Mouse (Mus musculus) heart, embryonic 10.5 days (tissue): ENCODE measurements around the gene Pde4b. TPM values are rescaled to one million over a fixed set of nuclear protein-coding genes. Genes with fewer than 3 reads are reported as not detected.

Experiments
- DNase-seq: peaks from one replicate; pipeline ENCODE4 v3.0.0-alpha.2; 2017; ENCODE audit warnings: low spot score
- H3K27ac ChIP-seq: fragments of 300-500 bp; sonication (generic); 2 replicates; pipeline ENCODE4 v1.5.1; 2016; ENCODE audit warnings: mild to moderate bottlenecking
- H3K27me3 ChIP-seq: fragments of 300-500 bp; sonication (generic); 2 replicates; pipeline ENCODE4 v1.6.1; 2016; ENCODE audit warnings: mild to moderate bottlenecking; ENCODE audit not compliant: poor library complexity, insufficient read depth, severe bottlenecking
- H3K36me3 ChIP-seq: fragments of 300-500 bp; sonication (generic); 2 replicates; pipeline ENCODE4 v1.6.1; 2016; ENCODE audit warnings: mild to moderate bottlenecking, moderate library complexity
- H3K4me1 ChIP-seq: fragments of 300-500 bp; sonication (generic); 2 replicates; pipeline ENCODE4 v1.6.1; 2016; ENCODE audit warnings: mild to moderate bottlenecking
- H3K4me3 ChIP-seq: fragments of 300-500 bp; sonication (generic); 2 replicates; pipeline ENCODE4 v1.5.1; 2016; ENCODE audit warnings: mild to moderate bottlenecking, moderate library complexity
- H3K9me3 ChIP-seq: fragments of 300-500 bp; sonication (generic); 2 replicates; pipeline ENCODE4 v1.6.1; 2016; ENCODE audit warnings: mild to moderate bottlenecking, moderate library complexity
- WGBS: fragments of 180-500 bp; shearing (Covaris S2); methylation state at CpG from one replicate; pipeline ENCODE4 v1.1.7; 2016; 5-methylcytosine and 5-hydroxymethylcytosine counted together
- polyA plus RNA-seq: library from polyadenylated mRNA; unstranded; fragments of >200 nt; fragmentation: Nextera tagmentation; extraction: Ambion mirVana; gene quantifications from 2 replicates; pipeline ENCODE4 v1.2.1, GENCODE M21; 2016

The Pde4b gene
- polyA plus RNA-seq, 1 experiment from 2014 or later: 13.9 TPM

DNA sequence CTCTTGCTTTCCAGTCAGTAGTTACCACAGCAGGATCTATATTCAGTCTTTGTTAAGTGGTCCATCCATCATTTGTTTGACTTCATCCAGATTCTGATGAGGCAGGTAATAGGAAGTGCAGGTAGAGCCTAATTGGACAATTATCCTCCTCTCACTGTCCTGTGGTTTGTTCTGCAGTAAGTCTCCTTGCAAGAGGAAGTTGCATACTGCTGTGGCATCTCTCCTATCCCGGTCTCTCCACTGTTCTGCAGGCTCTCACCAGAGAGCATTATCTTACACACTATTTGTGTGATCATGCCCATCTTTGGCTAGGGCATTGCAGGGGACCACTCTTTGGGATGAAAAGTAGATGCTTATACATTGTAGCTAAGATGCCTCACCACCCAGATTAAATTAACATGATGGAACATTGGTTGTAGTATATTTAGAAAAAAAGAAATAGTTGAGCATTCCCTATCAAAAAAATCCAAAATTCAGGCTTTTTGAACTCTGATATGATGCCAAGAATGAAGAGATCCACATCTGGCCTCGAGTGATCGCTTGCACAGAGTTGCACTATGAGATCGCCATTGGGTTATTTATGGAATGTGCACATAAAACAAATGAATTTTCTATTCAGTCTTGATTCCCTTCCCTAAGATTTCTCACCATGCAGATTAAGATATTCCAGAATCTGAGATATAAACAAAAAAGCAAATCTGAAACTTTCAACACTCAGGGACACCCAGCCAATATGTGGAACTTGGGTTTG lies 411.0 kb downstream of the Pde4b start:
- Histone ChIP-seq H3K36me3 (no peaks in the 10 kb centered on the region), H3K4me1 (peaks cover 9% of the 10 kb centered on the region), H3K27me3 (no peaks in the 10 kb centered on the region), H3K27ac (no peak overlapping the region), H3K9me3 (no peaks in the 10 kb centered on the region), H3K4me3 (no peak overlapping the region)
- no peak for DNase-seq
- 89% methylated on average over 4 of the region's 4 CpGs for WGBS

DNA sequence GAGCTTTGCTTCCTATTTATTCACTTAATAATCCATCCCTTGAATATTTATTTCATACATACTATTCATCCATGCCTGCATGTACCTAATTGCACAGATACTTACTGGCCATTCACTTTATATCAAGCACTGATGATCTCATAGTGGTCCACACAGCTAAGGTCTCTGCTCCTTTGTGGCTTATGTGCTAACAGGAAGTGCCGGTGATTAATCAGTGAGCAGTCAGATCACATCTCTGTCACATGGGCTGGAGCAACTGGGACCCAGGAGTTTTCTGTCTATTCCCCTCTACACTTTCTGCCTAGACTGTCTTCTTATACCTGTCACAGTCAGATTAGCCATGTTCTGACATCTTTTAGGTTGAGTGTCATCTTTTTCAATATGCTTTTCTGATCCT lies 411.6 kb downstream of the Pde4b start:
- Histone ChIP-seq H3K4me1 (peaks cover 9% of the 10 kb centered on the region), H3K36me3 (no peaks in the 10 kb centered on the region), H3K9me3 (no peaks in the 10 kb centered on the region), H3K27ac (no peak overlapping the region), H3K4me3 (no peak overlapping the region), H3K27me3 (no peaks in the 10 kb centered on the region)
- 76% methylated on average over 1 of the region's 1 CpGs for WGBS
- DNase-seq: no peak

DNA sequence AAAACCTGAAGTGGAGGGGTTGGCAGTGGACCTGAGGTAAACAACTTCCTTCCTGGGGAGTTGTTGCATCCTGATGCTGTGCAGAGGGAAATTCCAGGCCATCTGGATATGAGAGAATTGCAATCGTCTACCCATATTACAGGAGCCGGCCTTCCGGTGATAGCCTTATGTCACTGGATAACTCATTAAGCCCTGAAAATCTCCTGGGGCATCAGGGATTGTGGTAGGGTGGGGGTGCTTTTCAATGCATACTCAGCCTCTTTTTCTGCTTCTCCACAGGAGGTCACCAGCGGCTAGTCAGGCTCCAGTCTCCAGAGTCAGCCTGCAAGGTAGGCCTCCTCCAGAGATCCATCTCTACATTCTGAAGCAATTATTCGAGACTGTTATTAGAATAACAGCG lies 418.4 kb downstream of the Pde4b start:
- Histone ChIP-seq H3K4me1 (peaks cover 16% of the 10 kb centered on the region), H3K4me3 (no peak overlapping the region), H3K27me3 (no peaks in the 10 kb centered on the region), H3K36me3 (peaks cover 9% of the 10 kb centered on the region; the same call in 1 of the 2 replicates), H3K9me3 (no peaks in the 10 kb centered on the region), H3K27ac (no peak overlapping the region)
- 54% methylated on average over 6 of the region's 6 CpGs for whole genome bisulfite sequencing
- DNase-seq: no peak

DNA sequence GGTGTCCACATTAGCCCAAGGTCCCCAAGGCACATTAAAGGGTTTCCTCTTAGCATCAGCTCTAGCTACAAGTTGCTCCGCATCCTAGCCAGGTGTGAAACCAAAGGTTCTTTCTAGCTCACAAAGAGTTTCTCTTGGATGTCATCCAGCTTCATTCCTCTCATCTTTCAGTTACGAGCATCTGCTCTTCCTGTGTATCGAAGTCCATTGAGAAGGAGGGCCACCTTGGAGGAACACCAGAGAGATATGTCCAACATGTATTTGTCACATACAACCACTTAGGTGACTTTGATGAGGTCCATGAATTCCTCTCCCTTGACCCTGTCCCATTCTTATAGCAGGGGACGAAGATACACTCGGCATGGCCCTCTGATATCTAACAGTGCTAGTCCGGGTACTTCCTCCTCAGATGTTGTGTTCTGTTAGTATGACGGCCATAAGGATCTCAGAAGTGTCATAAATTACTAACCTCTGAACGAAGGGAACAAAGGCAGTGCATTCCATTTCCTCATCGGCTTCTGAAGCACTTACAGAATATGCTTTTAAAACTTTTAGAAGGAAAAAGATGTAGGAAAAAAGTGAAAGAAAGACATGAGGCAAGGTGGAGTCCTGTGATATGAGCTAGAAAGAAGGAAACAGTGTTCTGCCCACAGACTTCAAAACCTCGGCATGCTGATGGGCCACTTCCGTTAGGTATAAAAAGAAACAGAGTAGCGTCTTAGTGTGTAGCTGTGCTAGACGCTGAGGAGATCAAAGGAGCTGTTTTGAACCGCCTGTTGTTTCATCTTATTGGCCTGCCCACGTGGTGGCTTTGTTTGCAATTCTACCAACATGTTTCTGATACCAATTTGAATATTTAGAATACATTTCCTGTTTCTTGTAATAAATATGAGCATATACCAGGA lies 419.3 kb downstream of the Pde4b start:
- no peaks in the 10 kb centered on the region for H3K9me3 ChIP-seq
- DNase-seq: no peak
- WGBS: 74% methylated on average over 15 of the region's 15 CpGs
- no peaks in the 10 kb centered on the region for H3K27me3 ChIP-seq
- H3K27ac ChIP-seq: no peak overlapping the region
- H3K36me3 ChIP-seq: peaks cover 9% of the 10 kb centered on the region; the same call in 1 of the 2 replicates
- H3K4me3 ChIP-seq: no peak overlapping the region
- H3K4me1 ChIP-seq: peaks cover 25% of the 10 kb centered on the region

DNA sequence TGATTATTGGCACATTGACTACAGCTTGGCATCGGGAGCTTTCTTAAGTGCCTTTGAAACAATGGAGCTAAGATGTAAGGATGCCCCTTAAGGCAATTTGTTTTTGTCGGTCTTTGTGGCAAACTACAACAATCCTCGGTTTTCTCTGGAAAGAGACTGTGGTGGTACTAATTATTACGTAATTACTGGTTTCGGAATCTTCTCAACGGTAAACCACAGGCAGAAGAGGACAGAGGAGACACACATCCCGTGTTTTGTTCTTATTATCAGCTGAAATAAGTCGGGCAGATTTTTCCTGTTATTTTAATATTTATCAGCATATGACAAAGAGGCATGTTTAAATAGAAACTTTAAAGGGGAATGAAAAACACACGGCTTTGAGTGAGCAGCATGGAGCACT lies 420.0 kb downstream of the Pde4b start:
- Histone ChIP-seq H3K36me3 (peaks cover 9% of the 10 kb centered on the region; the same call in 1 of the 2 replicates), H3K27me3 (no peaks in the 10 kb centered on the region), H3K4me3 (no peak overlapping the region), H3K4me1 (peaks cover 31% of the 10 kb centered on the region), H3K27ac (no peak overlapping the region), H3K9me3 (no peaks in the 10 kb centered on the region)
- no peak for DNase-seq
- WGBS: 81% methylated on average over 9 of the region's 9 CpGs

DNA sequence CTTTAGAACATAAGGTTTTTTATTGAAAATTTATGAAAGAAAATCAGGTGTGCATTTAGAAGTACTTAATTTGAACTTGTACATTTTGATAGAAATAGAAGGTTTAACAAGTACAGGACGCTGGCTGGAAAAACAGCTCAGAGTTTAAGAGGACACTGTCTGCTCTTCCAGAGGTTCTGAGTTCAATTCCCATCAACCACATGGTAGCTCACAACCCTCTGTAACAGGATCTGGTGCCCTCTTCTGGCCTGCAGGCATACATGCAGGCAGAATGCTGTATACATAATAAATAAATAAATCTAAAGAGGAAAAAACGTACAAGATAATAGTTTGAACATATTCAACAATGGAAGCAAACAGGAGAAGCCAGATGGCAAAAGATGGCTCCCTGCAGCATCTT lies 420.4 kb downstream of the Pde4b start:
- whole genome bisulfite sequencing: 74% methylated on average over 2 of the region's 2 CpGs
- no peak for DNase-seq

DNA sequence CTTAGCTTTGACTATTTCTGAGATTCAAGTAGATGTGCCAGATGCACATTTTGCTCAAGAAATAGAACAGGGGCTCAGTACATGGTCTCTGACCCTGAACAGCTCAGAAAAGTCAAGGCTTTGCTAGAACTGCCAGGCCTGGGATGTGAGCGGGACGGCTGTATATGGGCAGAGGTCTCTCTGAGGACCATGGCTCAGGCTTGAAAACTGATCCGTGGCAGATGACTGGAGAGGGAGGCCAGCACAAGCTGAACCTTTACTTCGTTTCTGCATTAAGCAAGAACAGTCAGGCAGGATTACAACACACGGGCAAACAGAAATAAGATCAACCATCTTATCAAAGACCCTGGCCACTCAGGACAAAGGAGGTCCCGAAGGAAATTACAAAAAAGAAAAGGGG lies 422.7 kb downstream of the Pde4b start:
- DNase-seq: no peak
- H3K27ac ChIP-seq: peak overlapping the region; percentile 4; the same call in 1 of the 2 replicates
- peaks cover 25% of the 10 kb centered on the region for H3K4me1 ChIP-seq
- no peak overlapping the region for H3K4me3 ChIP-seq
- no peaks in the 10 kb centered on the region for H3K9me3 ChIP-seq
- 68% methylated on average over 6 of the region's 6 CpGs for WGBS
- peaks cover 9% of the 10 kb centered on the region; the same call in 1 of the 2 replicates for H3K36me3 ChIP-seq
- no peaks in the 10 kb centered on the region for H3K27me3 ChIP-seq

More for the DNA sequence above, 420.4 kb downstream of the Pde4b start:
- Histone ChIP-seq H3K36me3 (peaks cover 9% of the 10 kb centered on the region; the same call in 1 of the 2 replicates), H3K27me3 (no peaks in the 10 kb centered on the region), H3K4me1 (peaks cover 31% of the 10 kb centered on the region), H3K27ac (no peak overlapping the region), H3K9me3 (no peaks in the 10 kb centered on the region), H3K4me3 (no peak overlapping the region)

DNA sequence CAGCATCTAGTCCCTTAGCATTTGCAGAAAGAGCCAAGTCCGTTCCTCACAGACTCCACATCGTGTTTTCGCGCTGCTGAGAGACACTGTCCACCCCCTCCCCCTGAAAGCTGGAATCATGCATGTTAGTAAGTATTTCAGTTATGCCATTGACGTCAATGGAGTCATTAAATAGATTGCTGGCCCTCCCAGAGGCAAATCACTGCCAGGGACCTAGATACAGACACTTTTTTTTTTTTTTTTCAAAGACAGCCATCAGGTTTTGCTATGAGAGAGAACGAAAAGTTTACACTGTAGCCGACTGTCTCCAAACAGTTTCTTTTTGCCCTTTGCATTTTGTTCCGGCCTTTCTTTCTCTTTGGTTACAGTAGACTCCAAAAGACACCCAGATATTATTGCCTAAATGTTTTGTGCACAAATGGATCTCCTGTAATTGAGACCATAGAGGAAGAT lies 423.6 kb downstream of the Pde4b start:
- WGBS: 36% methylated on average over 8 of the region's 8 CpGs
- Histone ChIP-seq H3K4me3 (peak overlapping the region; percentile 37; the same call in 1 of the 2 replicates), H3K9me3 (no peaks in the 10 kb centered on the region), H3K27me3 (no peaks in the 10 kb centered on the region), H3K36me3 (peaks cover 6% of the 10 kb centered on the region; the same call in 1 of the 2 replicates), H3K4me1 (peaks cover 19% of the 10 kb centered on the region), H3K27ac (peak overlapping the region; percentile 82)
- DNase-seq: peak; percentile 79

DNA sequence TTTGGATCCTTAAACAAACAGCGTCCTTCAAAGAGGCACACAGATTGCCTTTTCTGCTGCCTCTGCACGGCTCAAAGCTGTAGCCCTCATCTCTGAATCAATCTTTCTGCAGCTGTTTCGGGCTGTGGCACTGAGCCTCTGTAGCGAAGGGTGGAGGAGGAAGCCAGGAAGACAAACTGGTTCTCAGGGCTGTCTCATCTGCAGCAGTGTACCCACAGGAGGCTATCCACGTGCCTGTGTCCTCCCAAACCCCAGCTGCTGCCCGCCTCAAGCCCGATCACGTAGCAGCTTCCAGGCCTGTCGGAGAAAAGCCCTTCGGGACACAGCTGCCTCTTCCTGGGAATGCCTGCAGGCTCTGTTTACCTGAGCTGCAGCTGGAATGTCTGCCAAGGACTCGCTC lies 424.2 kb downstream of the Pde4b start:
- Histone ChIP-seq H3K9me3 (no peaks in the 10 kb centered on the region), H3K4me1 (peaks cover 16% of the 10 kb centered on the region), H3K4me3 (peak overlapping the region; percentile 37), H3K27ac (peak overlapping the region; percentile 82), H3K36me3 (0 out of 2 replicates have a peak, but pooled peaks cover under 1% of the 10 kb centered on the region), H3K27me3 (no peaks in the 10 kb centered on the region)
- no peak for DNase-seq
- 23% methylated on average over 11 of the region's 11 CpGs for WGBS

DNA sequence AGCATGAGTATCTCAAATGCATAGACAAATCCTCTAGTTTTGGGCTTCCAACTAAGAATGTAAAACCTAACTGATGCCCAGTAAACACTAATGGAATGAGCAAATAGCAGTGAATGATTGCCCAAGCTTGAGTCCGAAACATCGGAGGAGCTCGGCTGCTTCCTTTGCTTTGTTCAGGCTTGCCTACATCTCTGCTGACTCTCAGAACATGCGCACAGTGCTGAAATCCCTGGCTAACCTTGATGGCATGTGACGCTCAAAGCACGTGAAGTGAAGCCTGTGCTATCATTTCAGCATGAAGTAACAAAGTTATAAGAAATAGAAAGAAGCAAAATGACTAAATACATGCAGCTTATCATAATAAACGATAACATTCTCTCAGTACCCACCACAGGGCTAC lies 425.6 kb downstream of the Pde4b start:
- 85% methylated on average over 7 of the region's 7 CpGs for WGBS
- no peak for DNase-seq
- Histone ChIP-seq H3K9me3 (no peaks in the 10 kb centered on the region), H3K27ac (no peak overlapping the region), H3K4me3 (no peak overlapping the region), H3K4me1 (peaks cover 18% of the 10 kb centered on the region), H3K27me3 (no peaks in the 10 kb centered on the region), H3K36me3 (no peaks in the 10 kb centered on the region)

DNA sequence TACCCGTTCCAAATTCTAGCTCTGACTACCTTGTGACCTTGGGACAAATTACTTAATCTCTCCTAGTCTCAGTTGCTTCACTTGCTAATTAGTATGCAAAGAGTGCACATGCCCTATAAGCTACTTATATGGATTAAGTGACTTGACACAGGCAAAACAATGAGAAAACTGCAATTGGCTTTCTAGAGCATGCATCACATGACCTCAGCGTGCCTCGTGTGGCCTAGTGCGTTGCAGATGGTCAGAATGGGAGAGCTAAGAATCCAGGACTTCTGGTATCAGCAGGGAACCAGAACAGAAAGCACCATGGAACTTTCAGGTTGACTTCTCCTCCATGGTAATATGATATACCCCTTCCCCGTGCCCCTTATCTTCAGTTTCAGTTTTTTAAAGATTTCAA lies 426.2 kb downstream of the Pde4b start:
- Histone ChIP-seq H3K27ac (no peak overlapping the region), H3K27me3 (no peaks in the 10 kb centered on the region), H3K4me3 (no peak overlapping the region), H3K36me3 (no peaks in the 10 kb centered on the region), H3K4me1 (peaks cover 18% of the 10 kb centered on the region), H3K9me3 (no peaks in the 10 kb centered on the region)
- 68% methylated on average over 5 of the region's 5 CpGs for WGBS
- no peak for DNase-seq

DNA sequence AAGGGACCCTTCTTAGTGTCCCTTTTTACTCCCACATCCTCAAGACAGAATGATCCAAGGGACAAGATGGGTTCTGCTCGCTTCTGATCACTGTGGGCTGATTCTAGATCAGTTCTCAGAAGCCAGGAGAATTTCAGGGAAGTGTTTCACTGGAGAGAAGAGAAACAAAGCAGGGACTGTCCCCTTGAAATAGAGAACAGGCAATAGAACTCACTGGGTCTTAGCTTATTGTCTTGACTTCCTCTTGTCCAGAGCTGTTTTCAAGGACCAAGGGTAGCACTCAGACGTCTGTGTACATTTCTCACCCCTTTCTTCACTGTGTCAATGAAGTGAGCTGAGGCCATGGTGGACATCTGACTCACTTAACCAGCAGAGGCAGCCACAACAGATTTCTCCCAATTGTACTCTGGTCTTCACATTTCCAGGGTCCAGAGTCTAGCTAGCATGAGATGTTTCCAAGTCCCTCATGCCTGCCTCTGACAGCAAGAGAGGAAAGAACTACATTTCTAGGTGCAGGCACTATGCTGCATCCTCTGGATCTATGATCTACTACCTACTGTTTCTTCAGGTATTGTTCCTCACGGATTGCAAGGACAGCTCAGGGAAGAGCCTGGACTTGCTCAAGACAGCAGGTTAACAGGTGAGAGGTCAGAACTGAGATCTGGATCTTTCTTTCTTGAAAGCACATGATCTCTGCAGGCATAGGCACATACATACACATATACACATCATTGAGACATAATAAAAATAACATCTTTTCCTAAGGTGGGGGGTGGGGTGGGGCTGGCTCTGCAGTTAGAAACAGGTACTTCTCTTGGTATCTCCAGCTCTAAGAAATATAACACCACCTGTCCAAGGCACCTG lies 427.9 kb downstream of the Pde4b start:
- no peaks in the 10 kb centered on the region for H3K36me3 ChIP-seq
- 64% methylated on average over 3 of the region's 3 CpGs for WGBS
- no peak overlapping the region for H3K4me3 ChIP-seq
- H3K4me1 ChIP-seq: peaks cover 18% of the 10 kb centered on the region
- no peaks in the 10 kb centered on the region for H3K9me3 ChIP-seq
- no peaks in the 10 kb centered on the region for H3K27me3 ChIP-seq
- DNase-seq: no peak
- no peak overlapping the region for H3K27ac ChIP-seq
